Mouse (Mus musculus): ENCODE measurements around the gene BC051019. TPM values are rescaled to one million over a fixed set of nuclear protein-coding genes. Genes with fewer than 3 reads are reported as not detected.

Gene BC051019
- polyA plus RNA-seq, 1 experiment from 2014 or later = 0.25 TPM

DNA sequence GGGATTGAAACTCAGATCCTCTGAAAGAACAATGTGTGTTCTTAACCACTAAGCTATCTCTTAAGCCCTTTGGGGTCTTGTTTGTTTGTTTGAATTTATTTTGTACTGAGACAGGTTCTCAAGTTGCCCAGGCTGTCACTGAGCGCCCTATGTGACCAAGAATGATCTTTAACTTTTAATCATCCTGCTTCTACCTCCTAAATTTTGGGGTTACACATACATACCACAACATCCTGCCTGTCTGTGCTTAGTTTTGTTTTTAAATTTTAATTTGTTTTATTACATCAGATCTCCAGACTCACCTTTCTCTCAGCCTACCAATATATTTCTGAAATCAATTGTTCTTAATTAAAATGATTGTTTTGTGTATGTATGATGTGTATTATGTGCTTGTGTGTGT lies 17.4 kb upstream of the BC051019 start:
- Histone ChIP-seq H3K27me3 (no peaks in the 10 kb centered on the region), H3K4me1 (no peaks in the 10 kb centered on the region; the same call in 1 of the 2 replicates), H3K9me3 (no peaks in the 10 kb centered on the region), H3K27ac (peak overlapping the region; percentile 2; the same call in 1 of the 2 replicates), H3K9ac (no peak overlapping the region), H3K4me2 (no peak overlapping the region), H3K36me3 (peaks cover 43% of the 10 kb centered on the region), H3K4me3 (no peak overlapping the region)
- ATAC-seq (ENCODE audit: insufficient number of reproducible peaks, insufficient read depth, low FRiP score, low TSS enrichment, low read depth) = no peak
- WGBS = 83% methylated on average over 1 of the region's 1 CpGs

DNA sequence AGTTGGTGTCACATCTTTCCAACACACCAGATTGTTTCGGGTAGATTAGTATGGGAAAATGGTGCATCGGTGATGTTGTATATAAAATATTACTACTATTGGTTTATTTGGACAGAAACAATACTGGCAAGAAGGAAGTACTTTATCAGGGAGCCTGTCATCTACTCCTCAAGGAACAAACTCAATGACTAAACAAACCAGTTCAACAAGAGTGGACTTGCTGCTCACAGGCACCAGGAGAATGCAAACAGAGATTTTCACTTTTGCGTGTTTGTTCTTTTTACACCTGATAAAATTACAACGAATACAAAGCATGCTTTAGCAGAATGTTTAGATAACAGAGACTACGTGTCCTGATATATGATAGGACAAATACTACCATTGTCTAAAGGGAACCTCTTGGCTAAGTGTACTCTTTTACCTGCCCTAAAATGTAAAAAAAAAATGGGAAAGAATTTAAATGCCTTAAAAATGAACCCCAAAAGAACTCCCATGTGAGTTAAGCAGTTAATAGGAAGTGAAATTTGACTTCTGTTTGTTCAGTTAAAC lies 16.2 kb upstream of the BC051019 start:
- 70% methylated on average over 5 of the region's 5 CpGs for WGBS
- H3K4me1 ChIP-seq = no peaks in the 10 kb centered on the region; the same call in 1 of the 2 replicates
- no peak overlapping the region for H3K4me2 ChIP-seq
- H3K27me3 ChIP-seq = no peaks in the 10 kb centered on the region
- no peaks in the 10 kb centered on the region for H3K9me3 ChIP-seq
- H3K27ac ChIP-seq = no peak overlapping the region
- H3K9ac ChIP-seq = no peak overlapping the region
- ATAC-seq (ENCODE audit: insufficient number of reproducible peaks, insufficient read depth, low FRiP score, low TSS enrichment, low read depth) = no peak
- no peak overlapping the region for H3K4me3 ChIP-seq
- H3K36me3 ChIP-seq = peaks cover 44% of the 10 kb centered on the region

DNA sequence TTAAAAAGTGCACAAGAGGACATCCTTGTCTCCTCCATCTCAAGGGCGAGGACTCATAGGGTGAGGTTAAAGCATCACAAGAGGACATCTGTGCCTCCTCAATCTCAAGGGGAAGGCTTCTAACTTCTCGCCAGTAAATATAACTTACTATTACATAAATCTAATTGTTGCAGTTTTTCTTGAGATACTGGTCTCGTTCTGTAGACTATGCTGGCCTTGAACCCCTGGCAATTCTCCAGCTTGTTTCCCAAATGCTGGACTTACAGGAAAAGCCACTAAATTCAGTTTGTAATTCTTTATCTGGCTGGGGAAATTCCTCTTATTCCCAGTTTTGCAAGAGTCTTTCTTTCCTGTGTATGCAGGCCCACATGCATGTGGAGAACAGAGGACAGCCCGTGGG lies 11.2 kb upstream of the BC051019 start:
- H3K4me3 ChIP-seq = no peak overlapping the region
- H3K4me1 ChIP-seq = peaks cover 13% of the 10 kb centered on the region
- no peak overlapping the region for H3K9ac ChIP-seq
- H3K27me3 ChIP-seq = no peaks in the 10 kb centered on the region
- H3K36me3 ChIP-seq = peaks cover 30% of the 10 kb centered on the region
- H3K27ac ChIP-seq = no peak overlapping the region
- ATAC-seq (ENCODE audit: insufficient number of reproducible peaks, insufficient read depth, low FRiP score, low TSS enrichment, low read depth) = no peak
- WGBS = 85% methylated on average over 4 of the region's 4 CpGs
- H3K9me3 ChIP-seq = no peaks in the 10 kb centered on the region
- H3K4me2 ChIP-seq = no peak overlapping the region

GRCm38 (mm10) chr7:109731626-109732025 lies 8.0 kb upstream of the BC051019 start, which contains the start of gene Ascl3:
Gene Ascl3, minus strand, starts transcription at chr7:109731726.
- Histone ChIP-seq H3K36me3 (peaks cover 19% of the 10 kb centered on the region), H3K27me3 (no peaks in the 10 kb centered on the region), H3K4me1 (peaks cover 13% of the 10 kb centered on the region), H3K4me2 (no peak within 1 kb of the TSS), H3K27ac (no peak within 1 kb of the TSS), H3K9ac (no peak within 1 kb of the TSS), H3K9me3 (no peaks in the 10 kb centered on the region), H3K4me3 (no peak within 1 kb of the TSS)
- 65% methylated on average over 5 of the region's 5 CpGs for WGBS
- ATAC-seq (ENCODE audit: insufficient number of reproducible peaks, insufficient read depth, low FRiP score, low TSS enrichment, low read depth) = no peak

GRCm38 (mm10) chr7:109723114-109723513 lies 536 bp downstream of the BC051019 start:
- Histone ChIP-seq H3K4me3 (no peak overlapping the region), H3K9me3 (no peaks in the 10 kb centered on the region), H3K27me3 (no peaks in the 10 kb centered on the region), H3K4me2 (no peak overlapping the region), H3K36me3 (no peaks in the 10 kb centered on the region), H3K9ac (no peak overlapping the region), H3K27ac (no peak overlapping the region), H3K4me1 (no peaks in the 10 kb centered on the region)
- WGBS = 94% methylated on average over 8 of the region's 8 CpGs
- no peak for ATAC-seq (ENCODE audit: insufficient number of reproducible peaks, insufficient read depth, low FRiP score, low TSS enrichment, low read depth)

DNA sequence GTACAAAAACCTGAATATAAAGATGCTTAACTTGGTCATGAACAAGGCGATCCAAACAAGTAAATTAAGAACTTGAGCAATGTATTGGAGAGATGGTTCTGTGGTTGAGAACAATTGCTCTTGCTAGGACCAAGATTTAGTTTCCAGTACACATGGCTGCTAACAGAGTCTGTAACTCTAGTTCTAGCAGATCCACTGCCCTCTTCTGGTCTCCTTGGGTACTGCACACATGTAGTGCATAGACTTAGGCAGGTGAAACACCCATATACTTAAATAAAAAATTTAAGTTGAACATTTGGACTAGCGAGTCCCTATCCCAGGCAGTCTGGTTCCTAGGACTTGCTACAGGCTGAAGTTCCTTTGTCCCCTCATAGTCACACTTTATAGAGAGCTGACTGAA lies 1.0 kb downstream of the BC051019 start:
- 98% methylated on average over 2 of the region's 2 CpGs for WGBS
- Histone ChIP-seq H3K4me2 (no peak overlapping the region), H3K9me3 (no peaks in the 10 kb centered on the region), H3K4me3 (no peak overlapping the region), H3K4me1 (no peaks in the 10 kb centered on the region), H3K27me3 (no peaks in the 10 kb centered on the region), H3K9ac (no peak overlapping the region), H3K27ac (no peak overlapping the region), H3K36me3 (no peaks in the 10 kb centered on the region)
- ATAC-seq (ENCODE audit: insufficient number of reproducible peaks, insufficient read depth, low FRiP score, low TSS enrichment, low read depth) = no peak

GRCm38 (mm10) chr7:109719286-109719685 lies 4.4 kb downstream of the BC051019 start:
- WGBS = 61% methylated on average over 9 of the region's 9 CpGs

GRCm38 (mm10) chr7:109713434-109713982 lies 10.1 kb downstream of the BC051019 start:
- H3K4me3 ChIP-seq = no peak overlapping the region
- peaks cover 32% of the 10 kb centered on the region for H3K36me3 ChIP-seq
- H3K9ac ChIP-seq = no peak overlapping the region
- H3K9me3 ChIP-seq = no peaks in the 10 kb centered on the region
- no peak overlapping the region for H3K27ac ChIP-seq
- peaks cover 6% of the 10 kb centered on the region for H3K4me1 ChIP-seq
- no peaks in the 10 kb centered on the region for H3K27me3 ChIP-seq
- H3K4me2 ChIP-seq = no peak overlapping the region
- 89% methylated on average over 2 of the region's 2 CpGs for WGBS
- ATAC-seq (ENCODE audit: insufficient number of reproducible peaks, insufficient read depth, low FRiP score, low TSS enrichment, low read depth) = no peak

More at GRCm38 (mm10) chr7:109719286-109719685, 4.4 kb downstream of the BC051019 start:
- H3K27ac ChIP-seq = no peak overlapping the region
- no peak for ATAC-seq (ENCODE audit: insufficient number of reproducible peaks, insufficient read depth, low FRiP score, low TSS enrichment, low read depth)
- no peak overlapping the region for H3K9ac ChIP-seq
- H3K4me1 ChIP-seq = no peaks in the 10 kb centered on the region
- no peak overlapping the region for H3K4me3 ChIP-seq
- no peaks in the 10 kb centered on the region for H3K9me3 ChIP-seq
- H3K36me3 ChIP-seq = no peaks in the 10 kb centered on the region
- no peak overlapping the region for H3K4me2 ChIP-seq
- H3K27me3 ChIP-seq = no peaks in the 10 kb centered on the region

DNA sequence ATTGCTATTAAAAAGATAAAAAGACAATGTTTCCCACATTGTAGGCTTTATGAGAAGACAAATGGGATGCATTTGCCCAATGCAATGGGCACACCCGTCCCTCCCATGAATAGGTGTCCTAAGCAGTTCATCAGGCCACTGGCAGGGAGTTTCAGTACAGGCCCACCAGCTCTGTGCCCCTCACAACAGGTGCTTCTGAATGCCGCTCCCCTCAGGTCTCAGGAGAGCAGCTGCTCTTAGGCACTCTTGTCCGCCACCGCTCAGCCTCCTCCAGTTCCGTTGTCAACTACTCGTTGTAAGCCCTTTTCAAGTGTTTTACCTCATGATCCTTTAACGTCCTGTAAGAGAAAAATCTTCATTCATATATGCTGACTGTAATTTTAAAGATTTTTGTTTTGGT lies 11.5 kb downstream of the BC051019 start:
- peaks cover 12% of the 10 kb centered on the region for H3K4me1 ChIP-seq
- no peak overlapping the region for H3K4me2 ChIP-seq
- no peak for ATAC-seq (ENCODE audit: insufficient number of reproducible peaks, insufficient read depth, low FRiP score, low TSS enrichment, low read depth)
- H3K4me3 ChIP-seq = no peak overlapping the region
- no peaks in the 10 kb centered on the region for H3K27me3 ChIP-seq
- no peak overlapping the region for H3K27ac ChIP-seq
- no peaks in the 10 kb centered on the region for H3K9me3 ChIP-seq
- WGBS = 88% methylated on average over 7 of the region's 7 CpGs
- no peak overlapping the region for H3K9ac ChIP-seq
- H3K36me3 ChIP-seq = peaks cover 32% of the 10 kb centered on the region

DNA sequence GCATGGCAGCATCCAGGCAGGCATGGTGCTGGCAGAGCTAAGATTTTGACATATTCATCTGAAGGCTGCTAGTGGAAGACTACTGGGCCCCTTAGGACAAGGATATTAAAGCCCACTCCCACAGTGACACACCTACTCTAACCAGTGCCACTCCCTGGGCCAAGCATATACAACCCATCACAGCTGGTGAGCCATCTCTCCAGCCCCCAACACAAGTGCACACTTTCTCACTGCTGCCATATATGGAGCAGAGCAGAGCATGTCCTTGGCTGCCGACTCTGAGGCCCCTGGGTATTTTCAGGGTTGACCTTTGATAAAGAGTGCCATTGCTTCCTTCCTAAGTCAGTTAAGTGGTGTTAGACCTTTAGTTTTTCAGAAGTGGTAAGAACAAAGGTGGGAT lies 13.6 kb downstream of the BC051019 start:
- H3K27me3 ChIP-seq = no peaks in the 10 kb centered on the region
- H3K36me3 ChIP-seq = peaks cover 32% of the 10 kb centered on the region
- 71% methylated on average over 1 of the region's 1 CpGs for WGBS
- no peaks in the 10 kb centered on the region for H3K9me3 ChIP-seq
- no peak overlapping the region for H3K9ac ChIP-seq
- no peak overlapping the region for H3K4me2 ChIP-seq
- no peak for ATAC-seq (ENCODE audit: insufficient number of reproducible peaks, insufficient read depth, low FRiP score, low TSS enrichment, low read depth)
- peaks cover 18% of the 10 kb centered on the region for H3K4me1 ChIP-seq
- no peak overlapping the region for H3K27ac ChIP-seq
- H3K4me3 ChIP-seq = no peak overlapping the region

DNA sequence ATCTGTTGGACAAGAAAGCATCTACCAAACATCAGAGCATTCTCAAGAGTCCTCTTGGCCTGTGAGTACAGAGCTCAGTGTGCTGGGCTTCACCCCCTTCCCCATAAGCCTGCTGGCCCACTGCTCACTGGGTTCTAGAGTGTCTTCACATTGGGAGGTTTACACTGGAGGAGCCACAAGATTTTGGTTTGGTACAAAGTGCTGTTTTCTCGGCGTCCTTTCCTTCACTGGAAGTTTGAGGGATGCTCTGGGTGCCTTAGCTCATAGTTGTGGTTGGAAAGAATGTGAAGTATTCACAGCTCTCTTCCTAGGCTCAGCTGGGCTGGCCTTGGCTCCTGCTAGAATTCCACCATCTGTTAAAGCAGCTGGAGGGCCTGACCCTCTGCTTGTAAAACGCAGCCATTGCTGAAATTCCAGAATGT lies 14.7 kb downstream of the BC051019 start:
- Histone ChIP-seq H3K9me3 (no peaks in the 10 kb centered on the region), H3K4me2 (no peak overlapping the region), H3K9ac (no peak overlapping the region), H3K27ac (no peak overlapping the region), H3K4me1 (peaks cover 26% of the 10 kb centered on the region), H3K27me3 (no peaks in the 10 kb centered on the region), H3K4me3 (no peak overlapping the region), H3K36me3 (peaks cover 32% of the 10 kb centered on the region)
- peak; percentile 52; the same call in 1 of the 2 replicates for ATAC-seq (ENCODE audit: insufficient number of reproducible peaks, insufficient read depth, low FRiP score, low TSS enrichment, low read depth)
- WGBS = 23% methylated on average over 3 of the region's 3 CpGs

DNA sequence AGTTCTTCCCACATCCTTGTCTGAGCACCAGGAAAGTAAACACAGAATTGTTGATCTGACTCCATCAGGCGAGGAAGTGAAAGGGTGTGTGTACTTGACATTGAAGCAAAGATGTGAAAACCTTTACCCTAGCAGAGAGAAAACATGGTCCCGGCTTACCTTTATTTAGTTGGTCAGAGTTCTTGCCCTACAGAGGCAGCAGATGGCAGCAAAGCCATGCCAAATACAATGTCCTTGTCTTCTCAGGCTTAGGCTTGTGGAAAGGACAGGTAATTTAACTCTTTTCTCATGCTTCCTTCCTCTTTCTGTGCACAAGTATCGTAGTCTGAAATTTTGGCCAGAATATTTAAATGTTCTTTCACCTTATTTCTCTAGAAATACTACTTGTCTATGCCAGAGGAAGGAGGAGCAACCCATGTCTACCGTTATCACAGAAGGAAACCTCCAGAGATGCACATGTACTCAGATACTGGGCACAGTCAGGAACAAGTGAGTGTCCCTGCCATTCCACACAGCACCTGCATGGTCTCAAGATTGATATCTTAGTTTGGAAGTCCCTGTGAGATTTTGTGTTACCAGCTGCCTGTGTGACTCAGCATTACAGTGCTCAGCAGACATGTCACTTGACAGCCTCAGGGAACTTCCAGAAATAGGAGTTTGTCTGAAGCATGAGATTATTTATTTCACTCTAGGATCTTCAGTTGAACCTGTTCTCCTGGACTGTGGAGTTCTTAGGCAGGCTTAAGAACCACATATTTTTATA lies 16.4 kb downstream of the BC051019 start:
- peaks cover 24% of the 10 kb centered on the region for H3K36me3 ChIP-seq
- no peaks in the 10 kb centered on the region for H3K9me3 ChIP-seq
- H3K27me3 ChIP-seq = no peaks in the 10 kb centered on the region
- H3K4me2 ChIP-seq = no peak overlapping the region
- H3K4me3 ChIP-seq = no peak overlapping the region
- ATAC-seq (ENCODE audit: insufficient number of reproducible peaks, insufficient read depth, low FRiP score, low TSS enrichment, low read depth) = no peak
- 49% methylated on average over 4 of the region's 4 CpGs for WGBS
- H3K4me1 ChIP-seq = peaks cover 32% of the 10 kb centered on the region
- no peak overlapping the region for H3K27ac ChIP-seq
- H3K9ac ChIP-seq = no peak overlapping the region
